Mouse (Mus musculus): ENCODE data around the gene Khnyn. TPM values are rescaled to one million over a fixed set of nuclear protein-coding genes. Genes with fewer than 3 reads are reported as not detected.

Gene Khnyn
- polyA plus RNA-seq, 1 experiment from 2014 or later, result 12.8 TPM

DNA sequence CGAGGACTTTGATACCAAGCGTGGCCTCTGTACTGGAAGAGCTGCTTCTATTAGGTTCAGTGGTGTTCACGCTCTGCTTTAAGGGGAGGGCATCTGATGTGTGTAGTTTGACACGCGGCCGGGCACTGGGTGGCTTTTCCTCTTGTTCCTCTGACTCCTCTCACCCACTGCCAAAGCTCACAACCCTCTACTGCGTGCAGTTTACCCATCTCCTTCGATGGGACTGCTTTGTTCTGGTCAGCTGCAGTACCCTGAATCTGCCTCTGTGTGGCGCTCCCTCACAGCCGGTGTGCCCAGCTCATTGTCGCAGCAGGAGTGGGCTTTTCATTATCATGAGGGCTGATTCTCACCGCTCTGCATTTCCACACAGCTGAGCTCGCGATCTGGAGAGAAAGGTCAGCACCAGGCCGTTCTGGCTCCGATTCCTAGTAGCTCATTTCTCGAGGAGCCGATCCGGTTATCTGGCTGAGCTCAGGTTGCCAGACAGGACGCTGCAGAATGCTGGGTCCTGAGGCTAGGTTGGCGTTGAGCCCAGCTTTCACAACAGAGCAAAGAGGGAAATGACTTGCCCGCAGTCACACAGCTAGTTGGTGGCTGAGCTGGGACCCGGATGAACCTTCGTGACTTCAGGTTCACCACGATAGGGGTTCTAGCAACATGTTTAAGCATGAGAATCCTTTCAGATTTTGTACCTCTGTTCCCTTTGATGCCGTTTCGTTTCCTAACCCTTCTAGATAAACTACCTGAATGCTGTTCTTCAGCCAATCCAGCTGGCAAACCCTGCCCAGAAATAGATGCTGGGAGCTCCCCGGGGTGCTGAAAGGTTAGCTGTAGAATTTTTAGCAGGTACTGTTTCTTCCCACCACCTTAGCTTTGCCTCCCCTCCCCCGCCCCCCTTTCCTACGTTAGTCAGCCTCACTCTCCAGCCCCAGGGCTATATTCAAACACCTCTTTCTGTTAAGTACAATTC lies 10.7 kb upstream of the Khnyn start:
- no peaks in the 10 kb centered on the region for H3K9me3 ChIP-seq (replicated peaks)

GRCm38 (mm10) chr14:55877469-55878315 lies 7.1 kb upstream of the Khnyn start:
- Histone ChIP-seq H3K27ac (no peak overlapping the region), H3K4me3 (no peak overlapping the region), H3K9ac (no peak overlapping the region), H3K27me3 (replicated peaks) (peaks cover 19% of the 10 kb centered on the region), H3K9me3 (replicated peaks) (no peaks in the 10 kb centered on the region), H3K4me2 (peak overlapping the region; percentile 28; the same call in 1 of the 2 replicates), H3K4me1 (peaks cover 29% of the 10 kb centered on the region), H3K36me3 (no peaks in the 10 kb centered on the region; the same call in 1 of the 2 replicates)
- no peak for ATAC-seq
- WGBS (ENCODE audit: insufficient replicate concordance), result 28% methylated on average over 14 of the region's 14 CpGs

More for the DNA sequence above, 10.7 kb upstream of the Khnyn start:
- 9% methylated on average over 30 of the region's 30 CpGs for WGBS (ENCODE audit: insufficient replicate concordance)
- Histone ChIP-seq H3K4me2 (peak overlapping the region; percentile 69), H3K36me3 (peaks cover 34% of the 10 kb centered on the region), H3K27me3 (replicated peaks) (peaks cover 19% of the 10 kb centered on the region), H3K9ac (peak overlapping the region; percentile 44), H3K4me1 (peaks cover 16% of the 10 kb centered on the region; the same call in 1 of the 2 replicates), H3K27ac (no peak overlapping the region), H3K4me3 (peak overlapping the region; percentile 39)
- peak; percentile 56 for ATAC-seq

- no peak overlapping the region for H3K27ac ChIP-seq
- no peak for ATAC-seq
- no peak overlapping the region for H3K9ac ChIP-seq
- no peak overlapping the region for H3K4me3 ChIP-seq
- 10% methylated on average over 7 of the region's 7 CpGs for WGBS (ENCODE audit: insufficient replicate concordance)
- no peaks in the 10 kb centered on the region for H3K9me3 ChIP-seq (replicated peaks)
- peaks cover 19% of the 10 kb centered on the region for H3K27me3 ChIP-seq (replicated peaks)
- no peaks in the 10 kb centered on the region for H3K36me3 ChIP-seq
- 0 out of 2 replicates have a peak overlapping the region, but pooled peaks have one; percentile 20 for H3K4me2 ChIP-seq
- peaks cover 35% of the 10 kb centered on the region for H3K4me1 ChIP-seq
Observed at GRCm38 (mm10) chr14:55878316-55878940, 6.3 kb upstream of the Khnyn start.

DNA sequence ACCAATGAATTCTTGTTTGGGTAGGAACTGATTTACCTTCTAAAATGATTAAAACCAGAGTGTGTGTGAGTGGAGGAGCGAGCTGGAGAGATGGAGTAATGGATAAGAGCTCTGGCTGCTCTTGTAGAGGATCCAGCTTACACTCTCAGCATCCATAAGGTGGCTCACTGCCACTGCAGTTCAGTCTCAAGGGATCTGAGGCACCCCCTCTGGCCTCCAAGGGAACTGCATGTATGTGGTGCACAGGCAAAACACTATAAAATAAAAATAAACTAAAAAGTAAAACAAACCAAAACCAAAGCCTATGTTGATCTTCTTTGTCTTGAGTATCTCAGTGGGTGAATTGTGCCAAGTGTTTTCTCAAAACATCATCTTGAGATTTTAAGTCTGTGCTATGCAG lies 5.1 kb upstream of the Khnyn start:
- 13% methylated on average over 1 of the region's 1 CpGs for WGBS (ENCODE audit: insufficient replicate concordance)
- no peak for ATAC-seq
- H3K27me3 ChIP-seq (replicated peaks), result peaks cover 19% of the 10 kb centered on the region
- no peak overlapping the region for H3K4me2 ChIP-seq
- no peak overlapping the region for H3K27ac ChIP-seq
- no peak overlapping the region for H3K9ac ChIP-seq
- H3K9me3 ChIP-seq (replicated peaks), result no peaks in the 10 kb centered on the region
- no peaks in the 10 kb centered on the region for H3K36me3 ChIP-seq
- H3K4me1 ChIP-seq, result peaks cover 38% of the 10 kb centered on the region
- H3K4me3 ChIP-seq, result no peak overlapping the region

- H3K4me3 ChIP-seq, result no peak overlapping the region
- 43% methylated on average over 8 of the region's 8 CpGs for WGBS (ENCODE audit: insufficient replicate concordance)
- no peak for ATAC-seq
Observed at GRCm38 (mm10) chr14:55880982-55881381, 3.8 kb upstream of the Khnyn start.

GRCm38 (mm10) chr14:55882171-55882641 lies 2.5 kb upstream of the Khnyn start:
- Histone ChIP-seq H3K36me3 (peaks cover 14% of the 10 kb centered on the region), H3K27me3 (replicated peaks) (peaks cover 9% of the 10 kb centered on the region), H3K9me3 (replicated peaks) (no peaks in the 10 kb centered on the region), H3K9ac (no peak overlapping the region), H3K27ac (peak overlapping the region; percentile 62), H3K4me3 (no peak overlapping the region), H3K4me2 (no peak overlapping the region), H3K4me1 (peaks cover 58% of the 10 kb centered on the region)
- peak; percentile 38 for ATAC-seq
- 56% methylated on average over 6 of the region's 6 CpGs for WGBS (ENCODE audit: insufficient replicate concordance)

More at GRCm38 (mm10) chr14:55880982-55881381, 3.8 kb upstream of the Khnyn start:
- Histone ChIP-seq H3K4me1 (peaks cover 46% of the 10 kb centered on the region), H3K9me3 (replicated peaks) (no peaks in the 10 kb centered on the region), H3K27ac (no peak overlapping the region), H3K9ac (no peak overlapping the region), H3K4me2 (no peak overlapping the region), H3K27me3 (replicated peaks) (peaks cover 10% of the 10 kb centered on the region), H3K36me3 (peaks cover 1% of the 10 kb centered on the region)

- Histone ChIP-seq H3K4me2 (no peak overlapping the region), H3K9me3 (replicated peaks) (no peaks in the 10 kb centered on the region), H3K9ac (no peak overlapping the region), H3K36me3 (peaks cover 24% of the 10 kb centered on the region), H3K4me3 (no peak overlapping the region), H3K27ac (0 out of 2 replicates have a peak overlapping the region, but pooled peaks have one; percentile 62), H3K27me3 (replicated peaks) (no peaks in the 10 kb centered on the region), H3K4me1 (peaks cover 57% of the 10 kb centered on the region)
- no peak for ATAC-seq
- WGBS (ENCODE audit: insufficient replicate concordance), result 78% methylated on average over 13 of the region's 13 CpGs
Observed at GRCm38 (mm10) chr14:55883149-55883661, 1.5 kb upstream of the Khnyn start.

DNA sequence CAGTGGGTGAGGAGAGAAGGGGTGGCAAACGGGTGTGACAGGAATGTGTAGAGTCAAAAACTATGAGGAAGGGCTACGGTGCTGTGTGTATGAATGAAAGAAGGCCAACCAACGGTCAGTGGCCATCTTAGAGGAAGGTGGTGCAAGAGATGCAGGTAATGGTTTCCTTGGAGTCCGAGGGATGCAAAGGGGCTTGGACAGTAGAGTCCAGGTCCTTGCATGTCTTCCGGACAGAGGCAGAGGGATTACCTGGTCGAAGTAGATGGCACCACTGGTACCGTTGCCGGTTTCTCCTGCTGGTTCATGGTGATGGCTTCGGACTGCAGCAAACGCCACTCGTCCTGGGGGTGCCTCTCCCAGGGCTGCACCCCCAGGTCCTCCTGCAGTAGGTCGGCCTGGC lies 1.1 kb upstream of the Khnyn start:
- peaks cover 57% of the 10 kb centered on the region for H3K4me1 ChIP-seq
- peak overlapping the region; percentile 93; the same call in 1 of the 2 replicates for H3K27ac ChIP-seq
- no peak overlapping the region for H3K4me3 ChIP-seq
- ATAC-seq, result no peak
- peak overlapping the region; percentile 88; the same call in 1 of the 2 replicates for H3K4me2 ChIP-seq
- peaks cover 28% of the 10 kb centered on the region for H3K36me3 ChIP-seq
- 82% methylated on average over 12 of the region's 12 CpGs for WGBS (ENCODE audit: insufficient replicate concordance)
- no peaks in the 10 kb centered on the region for H3K9me3 ChIP-seq (replicated peaks)
- H3K27me3 ChIP-seq (replicated peaks), result no peaks in the 10 kb centered on the region
- no peak overlapping the region for H3K9ac ChIP-seq

GRCm38 (mm10) chr14:55884166-55884565 lies 581 bp upstream of the Khnyn start, which contains the start of gene Cbln3:
Gene Cbln3 (minus strand): TSS chr14:55884392.
- peaks cover 57% of the 10 kb centered on the region for H3K4me1 ChIP-seq
- no peak for ATAC-seq

DNA sequence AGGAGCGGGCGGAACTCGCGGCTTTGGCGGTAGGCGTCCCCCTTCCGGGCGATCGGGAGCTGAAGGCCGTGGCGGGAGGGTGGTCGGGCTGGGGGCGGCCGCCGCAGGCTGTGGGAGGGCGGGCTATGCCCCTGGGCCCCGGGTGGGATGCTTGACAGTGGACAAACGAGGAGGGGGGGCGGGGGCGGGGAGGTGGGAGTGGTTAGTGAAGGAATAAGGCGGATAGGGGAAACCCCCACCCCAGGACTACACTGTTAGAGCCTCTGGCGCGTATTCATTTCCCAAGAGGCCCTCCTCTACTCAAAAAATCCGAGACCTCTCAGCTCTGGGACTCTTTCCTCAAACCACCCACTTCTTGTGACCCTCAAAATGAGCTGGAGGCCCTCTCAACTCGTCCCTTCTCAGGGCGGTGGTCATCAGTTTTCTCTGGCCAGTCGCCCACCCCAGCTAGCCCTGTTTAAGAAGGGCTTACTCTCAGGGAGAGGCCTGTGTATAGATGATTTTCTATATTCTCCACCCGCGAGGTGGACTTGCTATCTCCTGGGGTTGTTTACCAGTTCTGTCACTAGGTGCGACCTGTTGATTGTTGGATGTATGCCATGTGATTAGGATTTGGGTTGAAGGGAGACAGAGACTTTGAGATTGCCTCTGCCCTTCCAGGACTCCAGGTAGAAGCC lies 505 bp downstream of the Khnyn start:
- H3K9me3 ChIP-seq (replicated peaks), result no peaks in the 10 kb centered on the region
- under 1% methylated on average over 24 of the region's 30 CpGs for WGBS (ENCODE audit: insufficient replicate concordance)

More at GRCm38 (mm10) chr14:55884166-55884565, 581 bp upstream of the Khnyn start, which contains the start of gene Cbln3:
- Histone ChIP-seq H3K36me3 (peaks cover 33% of the 10 kb centered on the region), H3K9me3 (replicated peaks) (no peaks in the 10 kb centered on the region), H3K27me3 (replicated peaks) (no peaks in the 10 kb centered on the region), H3K4me2 (peak within 1 kb of the TSS; percentile 88), H3K9ac (peak within 1 kb of the TSS; percentile 96), H3K4me3 (peak within 1 kb of the TSS; percentile 81), H3K27ac (peak within 1 kb of the TSS; percentile 93)
- 45% methylated on average over 4 of the region's 4 CpGs for WGBS (ENCODE audit: insufficient replicate concordance)

More for the DNA sequence above, 505 bp downstream of the Khnyn start:
- Histone ChIP-seq H3K4me1 (peaks cover 57% of the 10 kb centered on the region), H3K4me2 (peak overlapping the region; percentile 88), H3K4me3 (peak overlapping the region; percentile 81), H3K36me3 (peaks cover 44% of the 10 kb centered on the region), H3K27ac (peak overlapping the region; percentile 93), H3K27me3 (replicated peaks) (no peaks in the 10 kb centered on the region), H3K9ac (peak overlapping the region; percentile 96)
- ATAC-seq, result no peak; the same call in 1 of the 2 replicates
